Mouse (Mus musculus) adrenal gland, postnatal 4 days (tissue): ENCODE data around the gene Fbxl13. TPM values are rescaled to one million over a fixed set of nuclear protein-coding genes. Genes with fewer than 3 reads are reported as not detected.

Source experiments
- DNase-seq, 2 experiments: peaks; one replicate each; pipeline ENCODE4 v3.0.0; 2021 to 2022; ENCODE audit warnings: low spot score in 2 of 2, mixed read lengths in 2 of 2
- total RNA-seq, 2 experiments: library from RNA; stranded (reverse); gene quantifications; 2 replicates each; pipeline ENCODE4 v1.2.3; 2021

The Fbxl13 gene
- total RNA-seq, 2 experiments from 2014 or later: 0.20 to 0.25 TPM

DNA sequence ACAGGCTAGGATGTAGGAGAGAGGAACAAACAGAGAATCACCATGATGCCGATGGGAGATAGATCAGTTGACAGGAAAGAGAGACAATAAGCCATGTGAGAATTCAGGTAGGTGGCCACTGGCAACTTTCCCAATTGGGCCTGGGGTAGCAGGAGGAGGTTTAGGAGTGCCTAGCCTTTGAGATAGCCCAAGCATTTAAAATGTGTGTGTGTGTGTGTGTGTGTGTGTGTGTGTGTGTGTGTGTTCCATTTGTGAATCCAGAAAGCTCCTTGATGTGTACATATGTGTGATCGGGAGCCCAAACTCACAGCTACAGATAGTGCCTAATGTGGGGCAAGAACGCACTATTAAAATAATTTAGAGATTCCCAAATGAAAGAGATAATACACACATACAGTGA is 67.3 kb downstream of the Fbxl13 start:
- DNase-seq: no peak

DNA sequence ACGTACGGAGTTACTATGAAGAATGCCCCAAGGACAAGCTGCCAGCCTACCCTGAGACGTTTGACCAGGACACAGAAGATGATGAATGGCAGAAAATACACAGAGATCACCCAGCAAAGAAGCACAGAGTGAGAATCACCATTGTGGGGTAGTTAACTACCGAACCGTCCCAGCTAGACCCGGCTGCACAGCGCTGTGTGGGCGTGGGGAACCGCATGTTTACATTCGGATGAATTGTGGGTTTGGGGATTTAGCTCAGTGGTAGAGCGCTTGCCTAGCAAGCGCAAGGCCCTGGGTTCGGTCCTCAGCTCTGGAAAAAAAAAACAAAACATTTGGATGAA is 70.3 kb downstream of the Fbxl13 start:
- no peak for DNase-seq

DNA sequence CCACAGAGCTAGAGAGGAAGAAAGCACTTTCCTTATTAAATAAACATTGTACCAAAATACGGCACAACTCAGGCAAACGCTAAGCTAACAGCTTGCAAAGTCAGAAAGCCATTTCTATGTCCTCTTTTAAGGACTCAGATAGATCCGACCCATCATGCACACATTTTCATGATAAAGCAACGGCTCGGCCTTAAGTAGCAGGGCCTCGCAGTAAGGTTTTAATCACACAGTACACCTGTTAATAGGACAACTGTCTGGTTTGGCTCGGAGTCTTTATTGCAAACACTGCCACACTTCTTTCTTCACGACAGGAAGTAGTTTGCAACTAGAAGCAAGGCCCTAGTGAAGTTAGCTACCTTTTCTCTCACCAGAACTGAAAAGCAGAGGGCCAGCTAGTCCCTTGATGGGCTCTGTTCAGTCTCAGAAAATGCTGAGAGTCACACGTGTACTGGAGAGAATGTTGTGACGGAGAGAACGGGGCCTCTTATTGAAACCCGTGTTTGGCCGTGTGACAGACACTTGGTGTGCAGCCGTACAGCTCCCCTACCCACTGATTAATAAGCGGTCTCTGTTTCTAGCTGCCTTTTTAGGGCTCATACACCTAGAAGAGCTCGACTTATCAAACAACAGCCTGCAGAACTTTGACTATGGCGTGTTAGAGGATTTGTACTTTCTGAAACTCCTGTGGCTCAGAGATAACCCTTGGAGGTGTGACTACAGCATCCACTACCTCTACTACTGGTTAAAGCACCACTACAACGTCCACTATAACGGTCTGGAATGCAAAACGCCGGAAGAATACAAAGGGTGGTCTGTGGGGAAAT is 70.8 kb downstream of the Fbxl13 start:
- no peak for DNase-seq

DNA sequence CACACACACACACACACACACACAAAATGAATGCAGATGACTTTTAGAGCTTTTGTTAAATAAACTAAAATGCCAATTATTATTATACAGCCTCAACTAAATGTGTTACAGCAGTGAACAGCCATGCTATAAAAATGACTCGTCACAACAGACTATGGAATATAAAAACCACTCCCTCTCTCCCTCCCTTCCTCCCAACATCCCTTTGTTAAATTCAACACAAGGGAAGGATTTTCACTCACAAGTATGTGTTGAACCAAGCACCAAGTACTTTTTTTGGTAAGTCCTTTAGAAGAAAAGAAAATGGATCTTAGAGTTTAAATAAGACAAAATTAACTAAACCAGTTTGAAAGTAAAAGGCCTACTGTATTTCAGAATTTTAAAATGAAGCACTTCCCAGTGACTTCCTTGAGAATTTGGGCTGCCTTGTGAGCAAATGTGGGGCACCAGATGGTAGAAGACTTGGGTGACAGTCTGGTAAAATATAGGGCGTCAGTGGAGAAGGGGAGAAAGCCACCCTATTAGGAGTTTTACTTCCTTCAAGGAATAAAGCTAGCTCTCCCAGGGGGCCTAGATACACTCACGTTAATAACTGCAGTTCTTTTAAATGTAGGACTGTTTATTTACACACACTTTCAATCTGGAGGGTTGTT is 72.5 kb downstream of the Fbxl13 start:
- DNase-seq: no peak

DNA sequence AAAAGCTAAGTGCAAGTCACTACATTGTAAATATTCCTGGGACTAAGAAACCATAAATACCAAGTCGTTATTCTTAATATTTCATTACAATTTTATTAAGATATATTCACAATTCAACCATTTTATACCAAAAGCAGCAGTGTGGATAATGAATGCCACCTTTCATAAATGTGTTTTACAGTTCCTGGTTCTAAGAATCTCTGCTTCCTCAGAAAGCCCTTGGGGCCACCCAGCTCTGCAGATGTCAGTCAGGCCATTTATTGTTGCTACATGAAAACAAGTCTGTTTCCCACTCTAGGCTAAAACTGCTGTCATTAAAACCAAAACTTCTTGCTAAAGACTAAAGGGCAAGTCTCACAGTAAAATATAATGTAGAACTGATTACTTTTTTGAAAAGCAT is 77.7 kb downstream of the Fbxl13 start:
- DNase-seq: no peak

DNA sequence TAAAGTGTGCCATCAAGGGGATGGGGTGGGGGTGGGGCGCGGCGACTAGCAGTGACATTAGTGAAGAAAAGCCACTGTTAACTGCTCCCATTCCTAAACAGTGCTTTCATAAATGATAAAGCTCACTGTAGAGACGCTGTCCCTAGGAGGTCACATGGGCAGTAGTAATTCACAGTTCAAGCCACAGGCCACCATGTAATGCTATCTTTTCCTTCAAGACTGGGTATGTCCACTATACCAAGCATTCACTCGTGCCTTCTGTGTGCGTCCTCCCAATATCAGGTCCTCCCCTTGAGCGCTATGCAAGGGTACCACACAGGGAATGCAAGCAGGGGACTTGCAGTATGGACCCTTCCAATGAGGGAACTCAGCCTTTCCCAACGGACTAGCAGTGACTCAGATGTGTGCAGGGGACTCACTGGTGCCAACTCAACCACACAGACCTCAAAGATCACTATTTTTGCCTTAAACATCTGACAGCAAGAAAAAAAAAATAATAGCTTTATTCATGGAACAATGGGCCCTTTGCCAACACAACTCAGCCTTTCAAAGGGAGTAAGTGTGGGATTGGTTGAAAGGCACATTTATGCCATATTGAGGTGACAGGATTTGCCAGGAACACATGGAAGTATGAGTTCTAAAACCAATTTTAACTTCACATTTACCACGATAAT is 79.9 kb downstream of the Fbxl13 start:
- DNase-seq: no peak

DNA sequence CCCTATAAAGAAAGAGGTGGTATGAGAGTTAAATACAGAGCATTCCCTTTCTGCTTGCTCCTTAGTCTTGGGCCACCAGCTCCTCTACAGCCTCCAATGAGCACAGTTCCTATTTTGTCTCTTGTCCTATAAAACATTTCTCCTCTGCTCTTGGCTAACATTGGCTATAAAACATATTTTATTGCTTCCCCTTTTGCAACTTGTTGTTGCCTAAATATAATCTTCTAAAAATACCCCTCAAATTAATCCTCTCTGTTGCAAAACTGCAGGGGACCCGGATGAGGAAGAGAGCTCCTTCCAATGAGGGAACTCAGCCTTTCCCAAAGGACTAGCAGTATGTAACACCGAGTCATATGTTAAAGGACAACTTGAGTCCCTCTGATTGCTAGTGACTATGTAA is 81.5 kb downstream of the Fbxl13 start:
- no peak for DNase-seq

DNA sequence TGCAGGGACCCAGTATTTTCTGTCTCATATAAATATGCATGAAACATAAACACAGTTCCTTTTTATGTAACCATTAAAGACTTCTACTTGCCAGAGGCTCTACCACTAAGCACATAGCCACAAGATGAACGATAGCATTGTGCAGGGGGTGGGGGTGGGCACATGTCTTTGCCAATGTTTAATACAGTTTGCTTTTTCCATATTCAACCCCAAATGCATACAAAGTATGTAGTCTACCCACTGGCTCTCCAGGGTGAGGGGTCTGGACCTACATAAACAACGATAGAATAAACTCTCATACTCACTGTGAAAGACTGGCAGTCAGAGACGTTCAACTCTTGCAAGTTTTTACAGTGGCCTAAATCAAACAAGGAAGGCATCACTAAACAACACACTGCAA is 88.9 kb downstream of the Fbxl13 start:
- DNase-seq: no peak

DNA sequence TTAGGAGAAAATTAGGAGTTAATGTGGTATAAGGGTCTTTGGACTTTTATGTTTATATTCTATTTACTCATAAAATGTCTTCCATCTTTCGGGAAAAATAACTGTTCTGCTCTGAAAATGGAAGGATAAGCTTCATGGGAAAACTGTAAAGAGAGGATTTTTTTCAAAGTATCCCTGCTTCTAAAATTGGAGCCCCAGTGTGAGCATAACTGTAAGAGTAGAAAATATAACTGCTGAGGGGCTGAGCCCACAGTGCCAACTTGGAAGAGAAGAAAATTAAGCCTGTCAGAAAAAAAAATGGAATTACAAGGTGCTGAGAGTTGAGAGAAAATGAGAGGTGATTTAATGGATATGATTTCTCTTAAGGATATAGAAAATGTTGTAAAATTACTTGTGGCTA is 90.7 kb downstream of the Fbxl13 start:
- no peak for DNase-seq

DNA sequence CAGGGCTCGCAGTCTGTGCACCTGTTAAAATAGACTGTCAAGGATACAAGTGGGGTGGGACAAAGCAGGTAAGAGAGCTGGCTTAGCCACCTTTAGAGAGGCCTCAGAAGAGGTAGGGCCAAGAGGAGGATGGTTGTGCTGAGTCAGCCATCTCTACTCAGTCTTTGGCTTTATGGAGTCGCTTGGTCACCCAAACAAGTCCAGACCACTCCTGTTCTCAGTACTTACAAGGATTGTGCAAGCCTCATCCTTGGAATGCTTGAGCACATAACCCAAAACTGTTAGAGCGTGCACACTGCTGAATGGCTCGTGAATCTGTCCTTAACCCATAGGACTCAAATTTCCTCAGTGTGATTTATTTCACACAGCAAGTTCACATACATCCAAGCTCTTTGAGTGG is 91.7 kb downstream of the Fbxl13 start:
- DNase-seq: no peak

DNA sequence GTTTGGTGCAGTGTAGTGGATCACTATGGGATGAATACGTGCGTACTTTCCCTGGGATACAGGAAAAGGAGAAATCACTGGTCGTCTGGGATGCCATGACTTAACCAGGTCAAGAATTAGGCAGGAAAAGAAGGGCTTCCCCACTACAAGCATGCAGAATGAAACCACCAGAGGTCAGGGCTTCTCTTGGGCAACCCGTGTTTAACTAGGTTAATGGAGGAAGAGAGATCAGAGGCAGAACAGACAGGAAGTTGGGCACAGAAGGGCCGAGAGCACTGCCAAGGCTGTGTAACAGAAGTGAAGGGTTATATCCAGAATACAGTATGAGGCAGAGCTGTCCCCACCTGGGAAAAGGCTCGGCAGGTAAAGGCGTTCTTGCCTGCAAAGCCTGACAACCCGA is 98.4 kb downstream of the Fbxl13 start:
- no peak for DNase-seq

DNA sequence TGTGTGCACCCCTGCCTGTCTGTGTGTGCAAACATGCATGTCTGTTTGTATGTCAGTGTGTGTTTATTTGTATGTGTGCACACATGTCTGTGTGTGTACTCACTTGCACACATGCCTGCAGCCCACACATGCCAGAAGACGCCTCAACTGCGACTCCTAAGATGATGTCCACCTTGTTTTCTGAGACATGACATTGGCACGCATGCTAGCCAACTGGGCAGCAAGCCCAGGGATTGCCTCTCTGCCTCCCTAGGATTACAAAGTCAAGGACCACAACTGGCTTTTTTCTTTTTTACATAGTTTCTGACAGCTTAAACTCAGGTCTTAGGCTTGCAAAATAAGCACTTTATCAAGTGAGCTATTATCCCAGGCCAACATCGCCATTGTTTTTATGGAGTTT is 99.6 kb downstream of the Fbxl13 start:
- no peak for DNase-seq

DNA sequence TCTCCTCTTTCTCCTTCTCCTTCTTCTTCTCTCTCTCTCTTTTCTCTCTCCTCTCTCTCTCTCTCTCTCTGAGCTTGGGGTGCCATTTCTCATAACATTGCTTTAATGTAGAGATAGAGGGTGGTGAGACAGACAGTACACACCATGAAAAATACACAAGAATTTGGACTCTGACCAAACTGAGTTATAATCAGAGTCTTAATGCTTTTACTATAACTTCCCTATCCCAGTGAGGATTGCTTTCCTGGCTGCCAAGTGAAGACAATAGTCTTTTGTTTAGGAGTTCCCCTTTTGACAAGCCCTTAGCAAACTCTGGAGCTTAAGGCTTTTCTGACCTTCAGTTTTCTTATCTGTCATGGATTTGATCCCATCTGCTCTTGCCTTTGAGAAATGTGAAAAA is 100.2 kb downstream of the Fbxl13 start:
- DNase-seq: no peak

DNA sequence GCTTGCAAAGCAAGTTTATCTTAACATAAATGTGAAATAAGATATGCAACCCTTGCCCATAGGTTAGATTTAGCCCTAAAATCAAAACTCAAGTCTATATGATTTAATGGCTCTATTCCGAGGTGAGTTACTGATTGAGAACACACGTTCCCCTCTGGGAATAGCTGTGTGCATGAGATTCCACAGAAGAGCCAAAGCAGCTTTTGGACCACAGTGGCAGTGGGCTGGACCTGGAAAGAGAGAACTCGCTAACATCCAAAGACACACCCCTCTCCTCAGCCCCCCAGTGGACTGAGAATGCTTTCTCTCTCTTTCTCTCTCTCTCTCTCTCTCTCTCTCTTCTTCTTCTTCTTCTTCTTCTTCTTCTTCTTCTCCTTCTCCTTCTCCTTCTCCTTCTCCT is 100.6 kb downstream of the Fbxl13 start:
- DNase-seq: no peak

DNA sequence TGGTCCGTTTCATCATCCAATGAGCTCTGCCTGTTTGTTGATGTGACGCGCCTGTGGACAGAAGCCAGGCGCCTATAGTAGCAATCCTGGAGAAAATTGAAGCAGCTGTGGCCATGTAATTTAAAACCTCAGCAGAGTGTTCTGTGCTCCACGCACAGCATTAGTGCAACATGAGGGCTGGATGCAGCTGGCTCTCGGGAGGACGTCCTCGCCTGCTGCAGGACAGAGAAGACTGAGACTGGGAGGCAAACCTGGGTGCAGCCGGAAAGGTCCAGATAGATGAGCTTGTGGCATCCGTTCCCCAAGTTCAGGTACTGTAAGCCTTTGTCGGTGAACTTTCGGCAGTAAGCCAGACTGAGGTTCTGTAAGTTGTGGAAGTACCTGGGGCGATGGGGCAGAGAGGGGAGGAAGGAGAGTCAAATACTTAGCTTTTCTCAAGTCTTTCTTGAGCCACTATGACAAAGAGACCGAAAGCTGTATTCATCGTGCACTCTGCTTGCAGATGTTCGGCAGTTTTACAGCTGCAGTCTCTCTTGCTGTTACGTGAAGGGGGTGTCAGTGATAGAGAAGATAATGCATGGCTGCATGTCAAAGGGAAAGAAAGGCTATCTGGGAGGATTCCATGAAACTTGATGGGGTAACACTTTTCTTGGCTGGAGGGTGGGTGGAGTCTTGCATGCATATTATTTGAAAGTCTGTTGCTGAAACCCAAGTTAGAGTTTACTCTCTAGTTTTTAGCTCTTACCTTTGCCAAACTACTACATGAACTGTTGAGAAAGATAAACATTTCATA is 101.8 kb downstream of the Fbxl13 start, which contains the start of gene Lrrc17:
Gene Lrrc17 (plus strand): TSS at position 151 of the 793 bp plus-strand sequence.
- no peak for DNase-seq

DNA sequence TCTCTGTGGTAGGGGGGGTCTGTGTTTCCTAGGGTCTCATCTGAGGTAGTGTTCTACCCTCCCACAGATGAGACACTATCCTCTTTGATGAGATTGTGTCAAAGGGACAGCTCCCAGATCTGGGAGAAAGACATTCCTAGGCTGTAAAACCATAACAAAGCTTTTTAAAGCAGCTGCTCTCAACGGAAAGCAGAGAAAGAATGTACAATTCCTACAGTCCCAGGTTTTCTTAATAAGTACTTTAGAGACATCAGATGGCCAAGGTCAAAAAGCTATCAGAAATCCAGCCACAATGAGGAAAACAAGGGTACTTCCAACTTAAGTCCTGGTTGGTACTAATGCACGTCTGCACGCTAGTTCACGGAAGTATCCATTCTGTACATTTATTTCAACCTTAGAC is 103.2 kb downstream of the Fbxl13 start:
- DNase-seq: no peak

DNA sequence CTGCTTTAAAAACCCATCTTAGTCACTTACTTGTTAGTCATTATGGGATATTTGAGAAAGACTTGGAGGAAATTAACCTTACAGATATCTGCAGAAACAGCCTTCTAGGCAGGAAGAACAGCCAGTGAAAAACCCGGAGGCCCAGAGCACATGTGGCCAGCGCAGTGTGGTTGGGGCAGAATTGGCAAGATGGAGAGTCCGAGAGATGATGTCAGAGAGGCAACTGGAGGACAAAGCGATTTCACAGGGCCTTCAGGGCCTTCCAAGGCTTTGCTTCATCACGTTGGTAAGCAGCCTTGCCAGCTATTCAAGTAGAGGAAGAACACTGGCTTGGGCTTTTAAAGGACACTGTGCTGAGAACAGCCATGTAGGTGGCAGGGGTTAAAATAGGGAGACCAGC is 112.5 kb downstream of the Fbxl13 start:
- peak in 1 of 2 experiments; percentile 5 for DNase-seq

DNA sequence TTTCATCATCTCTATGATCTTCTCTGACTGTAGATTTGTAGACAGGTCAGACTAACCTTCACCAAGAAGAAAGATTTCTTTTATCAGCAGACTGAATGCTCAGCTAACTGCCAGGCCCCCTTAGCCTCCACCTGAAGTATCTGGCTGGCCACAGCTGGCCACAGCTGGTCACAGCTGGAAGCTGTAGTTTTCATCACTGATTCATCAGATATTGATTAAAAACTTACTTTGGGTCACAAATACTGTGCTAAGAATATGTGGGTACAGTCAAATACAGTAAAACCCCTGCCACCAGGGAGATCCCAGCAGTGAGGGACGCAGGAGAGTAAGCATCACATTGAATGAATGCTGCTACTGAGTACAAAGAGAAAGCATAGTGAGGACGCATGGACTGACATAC is 113.3 kb downstream of the Fbxl13 start:
- no peak for DNase-seq

DNA sequence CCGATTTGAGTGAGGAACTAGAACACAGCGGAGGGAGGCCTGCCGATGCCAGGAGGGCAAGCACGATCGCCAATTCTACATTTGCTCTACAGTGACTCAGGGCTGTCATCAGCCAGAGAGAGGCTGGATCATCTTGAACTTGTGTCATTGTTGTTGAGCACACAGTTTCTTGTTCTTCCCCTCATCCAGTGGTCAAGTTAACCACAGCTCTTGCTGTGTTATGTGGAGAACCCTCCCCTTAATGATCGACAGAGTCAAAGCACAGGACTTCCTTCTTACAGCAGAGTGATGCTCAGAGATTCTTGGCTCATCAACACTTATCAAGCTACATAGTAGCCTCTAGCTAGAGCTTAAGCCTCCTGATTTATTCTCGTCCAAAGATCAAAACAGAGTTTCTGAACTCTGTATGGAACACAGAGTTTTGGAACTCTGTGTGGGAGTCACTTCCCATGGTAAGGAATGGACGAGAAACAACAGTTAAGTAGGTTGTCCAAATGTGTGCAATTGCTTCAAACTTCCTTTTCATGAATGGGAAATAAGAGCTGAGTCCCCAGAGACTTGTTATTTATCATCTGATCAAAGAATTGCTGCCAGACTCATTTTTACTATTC is 116.2 kb downstream of the Fbxl13 start:
- no peak for DNase-seq

DNA sequence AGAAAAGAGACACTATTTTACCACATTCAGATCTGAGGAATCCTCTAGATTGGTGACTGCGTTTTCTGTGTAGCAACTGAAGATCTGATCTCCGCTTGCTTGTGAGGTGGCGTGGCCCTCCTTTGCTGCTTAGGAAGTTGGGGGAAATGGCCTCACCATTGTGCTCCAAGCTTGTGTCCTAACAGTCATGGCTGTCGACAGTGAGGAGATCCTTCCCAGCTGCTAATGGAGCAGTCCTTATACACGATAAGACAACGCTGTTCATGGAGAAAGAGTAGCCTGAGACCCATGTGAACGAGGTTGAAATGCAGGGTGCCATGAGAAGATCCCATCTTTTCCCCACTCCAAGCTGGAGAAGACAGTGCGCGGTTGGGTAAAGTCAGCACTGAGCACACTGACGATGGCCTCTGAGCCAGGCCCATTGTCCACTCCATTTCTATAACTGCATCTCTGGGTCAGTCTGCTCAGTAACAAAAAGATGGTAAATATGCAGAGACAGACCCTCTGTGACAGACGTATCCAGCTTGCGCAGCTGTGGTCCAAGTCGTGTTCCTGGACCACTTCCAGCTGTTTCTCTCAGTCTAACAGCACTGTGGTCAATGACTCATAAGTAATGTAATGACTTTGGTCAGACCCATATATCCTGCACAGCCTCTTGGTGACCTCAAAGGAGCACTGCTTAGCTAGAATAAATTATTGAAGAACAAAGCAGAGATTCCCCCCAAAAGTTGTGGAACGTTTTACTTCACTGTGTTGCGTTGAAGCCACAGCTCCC is 117.2 kb downstream of the Fbxl13 start:
- no peak for DNase-seq
